Mouse (Mus musculus) brain, embryonic 14.5 days (tissue): ENCODE measurements around the gene 1700001C19Rik. TPM values are rescaled to one million over a fixed set of nuclear protein-coding genes. Genes with fewer than 3 reads are reported as not detected.
A peak's percentile ranks its signal among the peaks of the same experiment; 100 is the strongest.

Experiments
- DNase-seq: peaks from one replicate; pipeline ENCODE4 v3.0.0-alpha.2; 2011; ENCODE audit warnings: low read depth
- CTCF ChIP-seq: fragments of 200-500 bp; IDR thresholded peaks from 2 replicates; pipeline ENCODE4 v1.5.1; 2012; ENCODE audit warnings: inconsistent platforms, mild to moderate bottlenecking, moderate library complexity, borderline replicate concordance; ENCODE audit not compliant: insufficient read depth, insufficient read length; ENCODE audit errors: extremely low read depth
- POLR2A ChIP-seq: fragments of 200-500 bp; IDR thresholded peaks from 2 replicates; pipeline ENCODE4 v1.6.1; 2012; ENCODE audit warnings: mild to moderate bottlenecking, inconsistent platforms, borderline replicate concordance; ENCODE audit not compliant: poor library complexity, insufficient read depth, insufficient read length, severe bottlenecking; ENCODE audit errors: extremely low read depth
- polyA plus RNA-seq: library from polyadenylated mRNA; depleted of rRNA; stranded (reverse); fragments of >200 nt; gene quantifications from 2 replicates; pipeline ENCODE4 v1.2.3, GENCODE M21; 2012; rRNA removed

The 1700001C19Rik gene
- polyA plus RNA-seq, 1 experiment: 0.41 TPM

GRCm38 (mm10) chr17:47384064-47384463 lies 53.1 kb downstream of the 1700001C19Rik start:
- TF ChIP-seq POLR2A: no peak
- TF ChIP-seq CTCF: 0 out of 2 replicates have a peak, but pooled peaks have one; percentile 15

GRCm38 (mm10) chr17:47383266-47383665 lies 53.9 kb downstream of the 1700001C19Rik start:
- no peak for DNase-seq
- no peak for TF ChIP-seq CTCF

More at GRCm38 (mm10) chr17:47384064-47384463, 53.1 kb downstream of the 1700001C19Rik start:
- DNase-seq: no peak

GRCm38 (mm10) chr17:47381917-47382316 lies 55.3 kb downstream of the 1700001C19Rik start:
- no peak for TF ChIP-seq CTCF
- no peak for TF ChIP-seq POLR2A
- peak; percentile 31 for DNase-seq

- TF ChIP-seq CTCF (no peak), POLR2A (no peak)
- no peak for DNase-seq
Observed at GRCm38 (mm10) chr17:47378133-47378532, 59.0 kb downstream of the 1700001C19Rik start.

- DNase-seq: no peak
- TF ChIP-seq CTCF (no peak), POLR2A (no peak)
Observed at GRCm38 (mm10) chr17:47376779-47377280, 60.3 kb downstream of the 1700001C19Rik start.

GRCm38 (mm10) chr17:47373991-47374390 lies 63.2 kb downstream of the 1700001C19Rik start:
- DNase-seq: no peak
- no peak for TF ChIP-seq POLR2A
- no peak for TF ChIP-seq CTCF

GRCm38 (mm10) chr17:47371451-47371850 lies 65.7 kb downstream of the 1700001C19Rik start:
- TF ChIP-seq CTCF (peak; percentile 84; the same call in 1 of the 2 replicates), POLR2A (no peak)
- peak; percentile 80 for DNase-seq

GRCm38 (mm10) chr17:47369087-47369443 lies 68.1 kb downstream of the 1700001C19Rik start:
- DNase-seq: no peak
- TF ChIP-seq CTCF: no peak
- no peak for TF ChIP-seq POLR2A

GRCm38 (mm10) chr17:47368401-47369086 lies 68.6 kb downstream of the 1700001C19Rik start, which contains the start of gene Mrps10:
TSS of gene Mrps10 (plus strand) at chr17:47368887.
- TF ChIP-seq CTCF: no peak
- peak; percentile 57; the same call in 1 of the 2 replicates for TF ChIP-seq POLR2A
- peak; percentile 98 for DNase-seq

Other genes with a start within 250 kb of the 1700001C19Rik start
- 46.2 and 47.5 TPM in 2 replicates for gene Mrps10, start 68.5 kb downstream of the 1700001C19Rik start, polyA plus RNA-seq
- 1.2 TPM in 2 replicates for gene Guca1b, start 52.0 kb downstream of the 1700001C19Rik start, polyA plus RNA-seq
- gene Guca1a, start 36.8 kb downstream of the 1700001C19Rik start, polyA plus RNA-seq: 0.43 and 0.83 TPM in 2 replicates
- 0.42 and 0.85 TPM in 2 replicates for gene AI661453, start 761 bp downstream of the 1700001C19Rik start, polyA plus RNA-seq
- 34.2 and 44.1 TPM in 2 replicates for gene Taf8, start 64.9 kb upstream of the 1700001C19Rik start, polyA plus RNA-seq
- 59.7 and 68.5 TPM in 2 replicates for gene Ccnd3, start 67.7 kb upstream of the 1700001C19Rik start, polyA plus RNA-seq
- 27.1 and 31.1 TPM in 2 replicates for gene Bysl, start 174.1 kb upstream of the 1700001C19Rik start, polyA plus RNA-seq
- gene Med20, start 174.2 kb upstream of the 1700001C19Rik start, polyA plus RNA-seq: 43.1 and 59.0 TPM in 2 replicates
- 1.7 and 2.6 TPM in 2 replicates for gene Gm20517, start 174.2 kb upstream of the 1700001C19Rik start, polyA plus RNA-seq
- 32.8 and 36.9 TPM in 2 replicates for gene Usp49, start 193.3 kb upstream of the 1700001C19Rik start, polyA plus RNA-seq